Mouse (Mus musculus): ENCODE measurements around the gene Dcdc2c. TPM values are rescaled to one million over a fixed set of nuclear protein-coding genes. Genes with fewer than 3 reads are reported as not detected.
A peak's percentile ranks its signal among the peaks of the same experiment; 100 is the strongest.

The Dcdc2c gene
- total and polyA plus RNA-seq, 3 experiments = 0.16 TPM; not detected in 2

- Histone ChIP-seq H3K4me3 (no peak overlapping the region), H3K27ac (no peak overlapping the region), H3K27me3 (ENCODE audit: control insufficient read depth, insufficient read depth, low read length) (no peaks in the 10 kb centered on the region), H3K9ac (ENCODE audit: low read depth, low read length) (no peak overlapping the region), H3K79me2 (replicated peaks; ENCODE audit: control insufficient read depth, insufficient read depth, low read length) (no peaks in the 10 kb centered on the region), H3K36me3 (ENCODE audit: control insufficient read depth, insufficient read depth, low read length) (no peaks in the 10 kb centered on the region), H3K4me1 (ENCODE audit: control insufficient read depth, insufficient read depth, low read length) (no peaks in the 10 kb centered on the region)
- WGBS = 73% methylated on average over 3 of the region's 3 CpGs
- intact Hi-C loops (cut with DNase I) = loop anchor here (1.0 to 5.0 kb wide), 3 partner anchors 833 to 1900 kb away; partner anchors contain the start of gene Sox11
- DNase-seq = no peak
- no peak for TF ChIP-seq EP300 (IDR thresholded peaks at IDR 0.05; ENCODE audit: insufficient read depth, low read depth, low read length)
Observed at GRCm38 (mm10) chr12:28432729-28433067, 119.5 kb downstream of the Dcdc2c start.

GRCm38 (mm10) chr12:28431832-28432728 lies 120.1 kb downstream of the Dcdc2c start:
- WGBS = 13% methylated on average over 19 of the region's 19 CpGs
- Histone ChIP-seq H3K27me3 (ENCODE audit: control insufficient read depth, insufficient read depth, low read length) (no peaks in the 10 kb centered on the region), H3K79me2 (replicated peaks; ENCODE audit: control insufficient read depth, insufficient read depth, low read length) (no peaks in the 10 kb centered on the region), H3K4me1 (ENCODE audit: control insufficient read depth, insufficient read depth, low read length) (no peaks in the 10 kb centered on the region), H3K9ac (ENCODE audit: low read depth, low read length) (no peak overlapping the region), H3K4me3 (no peak overlapping the region), H3K36me3 (ENCODE audit: control insufficient read depth, insufficient read depth, low read length) (no peaks in the 10 kb centered on the region), H3K27ac (no peak overlapping the region)
- peak; percentile 16 to 57 for DNase-seq
- intact Hi-C loops (cut with DNase I) = loop anchor here (1.0 to 5.0 kb wide), 3 partner anchors 833 to 1899 kb away; partner anchors contain the start of gene Sox11
- TF ChIP-seq CTCF (IDR thresholded peaks at IDR 0.05) (peak; percentile 77), POLR2A (IDR thresholded peaks at IDR 0.05; ENCODE audit: insufficient read depth, low read depth, low read length) (no peak), EP300 (IDR thresholded peaks at IDR 0.05; ENCODE audit: insufficient read depth, low read depth, low read length) (0 out of 2 replicates have a peak, but pooled peaks have one; percentile 53)

- 97% methylated on average over 5 of the region's 5 CpGs for WGBS
- H3K9ac ChIP-seq (ENCODE audit: low read depth, low read length) = no peak overlapping the region
- no peaks in the 10 kb centered on the region for H3K36me3 ChIP-seq (ENCODE audit: control insufficient read depth, insufficient read depth, low read length)
- DNase-seq = no peak
- no peaks in the 10 kb centered on the region for H3K4me1 ChIP-seq (ENCODE audit: control insufficient read depth, insufficient read depth, low read length)
- H3K4me3 ChIP-seq = no peak overlapping the region
- H3K27ac ChIP-seq = no peak overlapping the region
- intact Hi-C loops (cut with DNase I) = loop anchor here (5.0 kb wide), 1 partner anchor 1088 kb away; the partner anchor contains the start of gene Sox11
- no peaks in the 10 kb centered on the region for H3K27me3 ChIP-seq (ENCODE audit: control insufficient read depth, insufficient read depth, low read length)
- TF ChIP-seq POLR2A (IDR thresholded peaks at IDR 0.05; ENCODE audit: insufficient read depth, low read depth, low read length) = no peak
- TF ChIP-seq CTCF (IDR thresholded peaks at IDR 0.05) = no peak
- no peak for TF ChIP-seq EP300 (IDR thresholded peaks at IDR 0.05; ENCODE audit: insufficient read depth, low read depth, low read length)
- no peaks in the 10 kb centered on the region for H3K79me2 ChIP-seq (replicated peaks; ENCODE audit: control insufficient read depth, insufficient read depth, low read length)
Observed at GRCm38 (mm10) chr12:28429856-28430255, 122.3 kb downstream of the Dcdc2c start.

- WGBS = 61% methylated on average over 4 of the region's 4 CpGs
- no peaks in the 10 kb centered on the region for H3K36me3 ChIP-seq (ENCODE audit: control insufficient read depth, insufficient read depth, low read length)
- no peaks in the 10 kb centered on the region for H3K27me3 ChIP-seq (ENCODE audit: control insufficient read depth, insufficient read depth, low read length)
- H3K79me2 ChIP-seq (replicated peaks; ENCODE audit: control insufficient read depth, insufficient read depth, low read length) = no peaks in the 10 kb centered on the region
- no peak for DNase-seq
- intact Hi-C loops (cut with DNase I) = no loop called here
- H3K4me1 ChIP-seq (ENCODE audit: control insufficient read depth, insufficient read depth, low read length) = no peaks in the 10 kb centered on the region
- H3K4me3 ChIP-seq = no peak overlapping the region
- no peak overlapping the region for H3K9ac ChIP-seq (ENCODE audit: low read depth, low read length)
- no peak overlapping the region for H3K27ac ChIP-seq
- no peak for TF ChIP-seq POLR2A (IDR thresholded peaks at IDR 0.05; ENCODE audit: insufficient read depth, low read depth, low read length)
- TF ChIP-seq CTCF (IDR thresholded peaks at IDR 0.05) = no peak
- TF ChIP-seq EP300 (IDR thresholded peaks at IDR 0.05; ENCODE audit: insufficient read depth, low read depth, low read length) = no peak
Observed at GRCm38 (mm10) chr12:28416957-28417356, 135.2 kb downstream of the Dcdc2c start.

DNA sequence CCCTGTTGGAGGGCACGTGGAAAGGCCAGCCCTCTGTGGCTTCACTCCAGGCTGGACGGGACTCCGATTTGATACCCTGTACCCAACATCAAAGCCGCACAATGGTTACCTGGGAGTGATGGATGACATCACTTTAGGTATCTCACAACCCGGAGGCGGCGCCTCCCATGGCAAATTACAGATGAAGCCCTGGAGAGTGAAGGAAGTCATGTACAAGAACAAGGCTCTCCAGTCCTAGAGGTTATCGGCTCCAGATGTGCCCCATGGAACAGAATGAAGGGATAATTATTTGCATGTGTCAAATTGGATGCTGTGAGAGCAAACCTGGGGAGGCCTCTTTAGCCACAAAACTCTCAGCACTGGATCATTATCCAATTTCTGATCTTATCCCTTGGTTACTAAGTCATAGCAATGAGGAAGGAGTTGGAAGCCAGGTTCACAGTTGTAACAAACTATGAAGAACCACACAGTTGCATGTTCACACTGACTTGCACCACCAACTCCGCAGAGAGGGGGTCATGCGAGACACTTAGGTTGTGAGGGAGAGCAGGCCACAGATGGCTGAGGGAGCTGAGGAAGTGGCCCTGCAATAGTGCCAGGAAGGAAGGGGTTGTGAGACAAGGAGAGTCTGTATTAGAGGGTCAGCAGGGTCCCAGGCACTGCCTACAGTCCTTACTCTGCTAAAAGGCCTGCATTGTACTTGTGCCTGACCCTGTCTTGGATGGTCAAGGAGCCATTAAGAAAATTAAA lies 144.4 kb downstream of the Dcdc2c start:
- Histone ChIP-seq H3K9ac (ENCODE audit: low read depth, low read length) (no peak overlapping the region), H3K4me3 (no peak overlapping the region), H3K79me2 (replicated peaks; ENCODE audit: control insufficient read depth, insufficient read depth, low read length) (no peaks in the 10 kb centered on the region), H3K27ac (no peak overlapping the region), H3K27me3 (ENCODE audit: control insufficient read depth, insufficient read depth, low read length) (no peaks in the 10 kb centered on the region), H3K4me1 (ENCODE audit: control insufficient read depth, insufficient read depth, low read length) (no peaks in the 10 kb centered on the region), H3K36me3 (ENCODE audit: control insufficient read depth, insufficient read depth, low read length) (no peaks in the 10 kb centered on the region)
- no peak for DNase-seq
- TF ChIP-seq POLR2A (IDR thresholded peaks at IDR 0.05; ENCODE audit: insufficient read depth, low read depth, low read length) = no peak
- no peak for TF ChIP-seq EP300 (IDR thresholded peaks at IDR 0.05; ENCODE audit: insufficient read depth, low read depth, low read length)
- TF ChIP-seq CTCF (IDR thresholded peaks at IDR 0.05) = no peak
- WGBS = 82% methylated on average over 10 of the region's 10 CpGs
- intact Hi-C loops (cut with DNase I) = no loop called here
